Mouse (Mus musculus): ENCODE results near the gene Elmo3.

GRCm38 (mm10) chr8:105310118-105310517 lies 4.7 kb downstream of the Elmo3 start:
- TF ChIP-seq CTCF (IDR thresholded peaks at IDR 0.05; ENCODE audit: control insufficient read depth, insufficient read depth, insufficient replicate concordance, low read depth, low read length) (no peak), POLR2A (IDR thresholded peaks at IDR 0.05; ENCODE audit: control insufficient read depth, low read depth, low read length) (no peak)
